Mouse (Mus musculus) olfactory bulb, adult 2 months (tissue): ENCODE results near the gene Lef1.

Source experiments
- CTCF ChIP-seq: fragments of 200-500 bp; IDR thresholded peaks from 2 replicates; pipeline ENCODE4 v1.5.1; 2012; ENCODE audit warnings: low read depth, mild to moderate bottlenecking, low read length, moderate library complexity; ENCODE audit not compliant: insufficient read depth
- POLR2A ChIP-seq: fragments of 200-500 bp; IDR thresholded peaks from 2 replicates; pipeline ENCODE4 v1.6.1; 2012; ENCODE audit warnings: mild to moderate bottlenecking, low read depth, low read length, moderate library complexity; ENCODE audit not compliant: insufficient read depth

DNA sequence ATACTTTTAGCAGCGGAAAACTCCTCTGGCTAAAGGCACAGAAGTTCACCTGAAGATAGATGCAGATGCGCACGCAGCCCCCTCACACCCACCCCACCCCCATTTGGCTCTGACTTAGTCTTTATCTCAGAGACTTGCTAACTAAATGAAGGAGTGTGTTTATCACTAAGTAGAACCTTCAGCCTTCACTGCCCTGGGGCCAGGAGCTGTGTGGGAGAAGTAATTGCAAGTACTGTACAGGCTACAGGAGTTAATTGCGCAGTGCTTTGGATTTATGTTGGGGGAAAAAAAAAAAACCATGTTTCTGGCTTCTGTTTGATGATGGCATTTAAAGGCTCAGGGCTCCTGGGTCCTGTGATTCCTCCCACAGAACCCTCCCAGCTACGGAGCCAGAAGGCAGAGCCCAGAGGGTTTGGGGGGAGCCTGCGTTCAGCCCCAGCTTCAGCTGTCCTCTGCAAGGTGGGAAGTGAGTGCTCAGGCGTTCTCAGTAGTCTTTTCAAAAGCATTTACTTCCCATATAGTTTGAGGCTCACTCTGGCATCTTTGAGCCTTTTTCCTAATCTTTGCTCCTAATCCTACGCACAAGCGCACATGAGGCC is 103.9 kb downstream of the Lef1 start:
- no peak for TF ChIP-seq POLR2A
- TF ChIP-seq CTCF = no peak
